Comparison of ENCODE assay signal across 8 mouse cellular contexts in genomic region chr12:5143224-5143623, GRCm38 (mm10).
DNase-seq lines count a peak whose midpoint lies in the region; ATAC-seq lines count a peak whose summit lies in the region.
"Had no signal": no experiment of that assay in that cellular context is flagged by ENCODE, and none has a peak within 500 bp of the region (broad histone marks: within the 10 kb centered on the region; RNA-seq: fewer than 3 reads in every experiment).

No protein-coding gene starts in this region.

- no peak overlapping the region for H3K4me3 ChIP-seq in kidney, embryonic 14.5 days (ENCODE audit: low read length)
- no peak overlapping the region for H3K4me3 ChIP-seq in midbrain, embryonic 16.5 days (ENCODE audit: low read depth, low read length)
- H3K4me3 ChIP-seq in midbrain, embryonic 10.5 days, result no peak overlapping the region
- H3K4me3 ChIP-seq in hindbrain, embryonic 15.5 days, result no peak overlapping the region
- H3K4me3 ChIP-seq: intestine, embryonic 15.5 days had no signal

- no peaks in the 10 kb centered on the region for H3K4me1 ChIP-seq in kidney, embryonic 14.5 days (ENCODE audit: control insufficient read depth, insufficient read depth, low read length)
- peaks cover 26% of the 10 kb centered on the region for H3K4me1 ChIP-seq in midbrain, embryonic 16.5 days (ENCODE audit: control insufficient read depth, insufficient read depth, low read length)
- H3K4me1 ChIP-seq in midbrain, embryonic 10.5 days, result peaks cover 31% of the 10 kb centered on the region
- peaks cover 22% of the 10 kb centered on the region for H3K4me1 ChIP-seq in hindbrain, embryonic 15.5 days (replicated peaks)

- no peak overlapping the region for H3K27ac ChIP-seq in kidney, embryonic 14.5 days (ENCODE audit: low read depth, low read length)
- no peak overlapping the region for H3K27ac ChIP-seq in midbrain, embryonic 16.5 days (ENCODE audit: low read length)
- no peak overlapping the region for H3K27ac ChIP-seq in midbrain, embryonic 10.5 days (replicated peaks)
- no peak overlapping the region for H3K27ac ChIP-seq in hindbrain, embryonic 15.5 days (replicated peaks)
- H3K27ac ChIP-seq: intestine, embryonic 15.5 days had no signal

- no peak overlapping the region for H3K4me2 ChIP-seq in kidney, embryonic 14.5 days (replicated peaks; ENCODE audit: low read depth, low read length)
- no peak overlapping the region for H3K4me2 ChIP-seq in midbrain, embryonic 16.5 days (ENCODE audit: low read length)
- H3K4me2 ChIP-seq in hindbrain, embryonic 15.5 days, result no peak overlapping the region
- H3K4me2 ChIP-seq: intestine, embryonic 15.5 days had no signal

- 0 out of 2 replicates have a peak, but pooled peaks have one; percentile 21 for ATAC-seq in kidney, embryonic 14.5 days (ENCODE audit: low FRiP score, low TSS enrichment)
- ATAC-seq in midbrain, embryonic 16.5 days, result peak; percentile 25; the same call in 1 of the 2 replicates
- ATAC-seq in hindbrain, embryonic 15.5 days (ENCODE audit: low FRiP score, low read depth), result 0 out of 2 replicates have a peak, but pooled peaks have one; percentile 28

- no peaks in the 10 kb centered on the region for H3K9me3 ChIP-seq in kidney, embryonic 14.5 days (ENCODE audit: control insufficient read depth, low read length)
- no peaks in the 10 kb centered on the region for H3K9me3 ChIP-seq in midbrain, embryonic 16.5 days (replicated peaks; ENCODE audit: control insufficient read depth, low read length, poor library complexity, severe bottlenecking)
- no peaks in the 10 kb centered on the region for H3K9me3 ChIP-seq in midbrain, embryonic 10.5 days (replicated peaks)
- no peaks in the 10 kb centered on the region for H3K9me3 ChIP-seq in hindbrain, embryonic 15.5 days
- H3K9me3 ChIP-seq: intestine, embryonic 15.5 days had no signal

- 76% methylated on average over 5 of the region's 5 CpGs for WGBS in kidney, embryonic 14.5 days
- 71% methylated on average over 5 of the region's 5 CpGs for WGBS in midbrain, embryonic 16.5 days
- 71% methylated on average over 5 of the region's 5 CpGs for WGBS in midbrain, embryonic 10.5 days
- 71% methylated on average over 5 of the region's 5 CpGs for WGBS in hindbrain, embryonic 15.5 days

- no peaks in the 10 kb centered on the region for H3K27me3 ChIP-seq in kidney, embryonic 14.5 days (ENCODE audit: control insufficient read depth, insufficient read depth, low read length)
- H3K27me3 ChIP-seq in midbrain, embryonic 16.5 days (ENCODE audit: control insufficient read depth, insufficient read depth, low read depth, low read length), result no peaks in the 10 kb centered on the region
- H3K27me3 ChIP-seq in midbrain, embryonic 10.5 days (ENCODE audit: low read depth, poor library complexity, severe bottlenecking), result no peaks in the 10 kb centered on the region
- no peaks in the 10 kb centered on the region for H3K27me3 ChIP-seq in hindbrain, embryonic 15.5 days
- H3K27me3 ChIP-seq: intestine, embryonic 15.5 days had no signal

- no peak for DNase-seq in kidney, adult 8-10 months
- no peak for DNase-seq in midbrain, embryonic 10.5 days (ENCODE audit: low spot score)
- no peak for DNase-seq in heart, adult 8-10 months (ENCODE audit: low spot score)
- DNase-seq in cerebellum, postnatal 14 days, result no peak

- no peaks in the 10 kb centered on the region for H3K36me3 ChIP-seq in kidney, embryonic 14.5 days (ENCODE audit: control insufficient read depth, insufficient read depth, low read length)
- no peaks in the 10 kb centered on the region for H3K36me3 ChIP-seq in midbrain, embryonic 16.5 days (ENCODE audit: control insufficient read depth, insufficient read depth, low read length)
- H3K36me3 ChIP-seq in midbrain, embryonic 10.5 days, result no peaks in the 10 kb centered on the region
- no peaks in the 10 kb centered on the region; the same call in 1 of the 2 replicates for H3K36me3 ChIP-seq in hindbrain, embryonic 15.5 days
- H3K36me3 ChIP-seq: intestine, embryonic 15.5 days had no signal

- H3K9ac ChIP-seq in kidney, embryonic 14.5 days (ENCODE audit: low read depth, low read length), result no peak overlapping the region
- H3K9ac ChIP-seq in midbrain, embryonic 16.5 days (ENCODE audit: low read depth, low read length), result no peak overlapping the region
- no peak overlapping the region for H3K9ac ChIP-seq in hindbrain, embryonic 15.5 days
- H3K9ac ChIP-seq: intestine, embryonic 15.5 days had no signal
